Mouse (Mus musculus) kidney, embryonic 15.5 days (tissue): Measurements from ENCODE around the gene Snrpa. TPM values are rescaled to one million over a fixed set of nuclear protein-coding genes. Genes with fewer than 3 reads are reported as not detected.

Experiments used
- ATAC-seq: fragments of 200-750 bp; cut with Nextera tagmentation; replicated peaks from 2 replicates; pipeline ENCODE4 v1.8.0; 2017; ENCODE audit warnings: moderate TSS enrichment; ENCODE audit not compliant: low FRiP score
- H3K27ac ChIP-seq: fragments of 300-500 bp; sonication (generic); 2 replicates; pipeline ENCODE4 v1.5.1; 2015; ENCODE audit warnings: mild to moderate bottlenecking, inconsistent platforms
- H3K27me3 ChIP-seq: fragments of 300-500 bp; sonication (generic); 2 replicates; pipeline ENCODE4 v1.6.1; 2015; ENCODE audit warnings: inconsistent platforms
- H3K36me3 ChIP-seq: fragments of 300-500 bp; sonication (generic); 2 replicates; pipeline ENCODE4 v1.6.1; 2015; ENCODE audit warnings: inconsistent platforms
- H3K4me1 ChIP-seq: fragments of 300-500 bp; sonication (generic); 2 replicates; pipeline ENCODE4 v1.6.1; 2015; ENCODE audit warnings: inconsistent platforms
- H3K4me2 ChIP-seq: fragments of 300-500 bp; sonication (generic); 2 replicates; pipeline ENCODE4 v1.6.1; 2015; ENCODE audit warnings: moderate library complexity, mild to moderate bottlenecking, inconsistent platforms
- H3K4me3 ChIP-seq: fragments of 300-500 bp; sonication (generic); replicated peaks from 2 replicates; pipeline ENCODE4 v1.5.1; 2015; ENCODE audit warnings: mild to moderate bottlenecking, inconsistent platforms
- H3K9ac ChIP-seq: fragments of 300-500 bp; sonication (generic); 2 replicates; pipeline ENCODE4 v1.6.1; 2015; ENCODE audit warnings: mild to moderate bottlenecking, inconsistent platforms
- H3K9me3 ChIP-seq: fragments of 300-500 bp; sonication (generic); replicated peaks from 2 replicates; pipeline ENCODE4 v1.6.1; 2016; ENCODE audit warnings: inconsistent platforms
- WGBS: fragments of 180-500 bp; shearing (Covaris S2); methylation state at CpG from one replicate; pipeline ENCODE4 v1.1.7; 2015; ENCODE audit warnings: mixed read lengths; 5-methylcytosine and 5-hydroxymethylcytosine counted together
- polyA plus RNA-seq: library from polyadenylated mRNA; unstranded; fragments of >200 nt; fragmentation: Nextera tagmentation; extraction: Ambion mirVana; gene quantifications from 2 replicates; pipeline ENCODE4 v1.2.1, GENCODE M21; 2015

The Snrpa gene
- polyA plus RNA-seq, 1 experiment from 2014 or later, result 278 TPM

DNA sequence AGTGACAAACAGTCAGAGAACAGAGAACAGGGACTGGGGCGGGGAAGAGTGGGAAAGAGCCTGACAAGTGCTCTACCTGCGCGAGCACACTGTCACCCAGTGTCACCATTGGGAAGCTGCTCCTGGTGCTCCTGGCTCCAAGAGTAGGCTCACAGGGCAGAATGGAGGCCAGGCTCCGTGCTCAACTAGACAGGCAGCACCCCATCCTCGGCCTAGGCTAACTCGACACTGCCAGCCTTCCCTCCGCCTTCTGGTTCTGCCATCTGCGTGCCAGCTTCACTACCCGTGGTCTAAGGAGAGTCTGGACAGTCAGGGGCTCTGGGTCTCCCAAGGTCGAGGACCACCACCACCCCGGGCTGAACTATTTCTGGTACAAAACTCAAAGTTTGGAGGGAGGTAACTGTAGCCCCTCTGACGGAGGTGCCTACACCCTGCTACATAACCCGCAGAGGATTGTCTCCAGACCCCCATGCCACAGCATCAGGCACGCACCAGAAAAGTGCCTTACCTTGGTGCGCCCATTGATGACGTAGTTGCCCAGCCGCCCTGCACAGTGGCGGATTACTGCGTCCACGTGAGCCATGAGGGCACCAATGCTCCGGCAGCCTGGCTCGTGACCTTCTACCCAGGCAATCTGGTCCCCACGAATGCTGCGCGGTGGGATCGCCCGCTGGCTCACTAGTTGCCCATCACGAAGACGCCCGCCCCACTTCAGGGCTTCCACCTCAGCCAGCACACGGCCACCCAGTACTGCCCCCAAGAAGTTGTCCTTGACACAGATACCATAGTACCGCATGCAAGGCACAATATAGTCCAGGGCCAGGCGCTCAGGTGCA, 31.7 kb downstream of the Snrpa start:
- Histone ChIP-seq H3K4me2 (peak overlapping the region; percentile 86), H3K9ac (peak overlapping the region; percentile 79), H3K4me1 (peaks cover 70% of the 10 kb centered on the region), H3K4me3 (peak overlapping the region; percentile 72), H3K27me3 (no peaks in the 10 kb centered on the region), H3K36me3 (peaks cover 41% of the 10 kb centered on the region), H3K9me3 (no peaks in the 10 kb centered on the region), H3K27ac (no peak overlapping the region)
- WGBS, result 78% methylated on average over 33 of the region's 33 CpGs
- no peak for ATAC-seq

DNA sequence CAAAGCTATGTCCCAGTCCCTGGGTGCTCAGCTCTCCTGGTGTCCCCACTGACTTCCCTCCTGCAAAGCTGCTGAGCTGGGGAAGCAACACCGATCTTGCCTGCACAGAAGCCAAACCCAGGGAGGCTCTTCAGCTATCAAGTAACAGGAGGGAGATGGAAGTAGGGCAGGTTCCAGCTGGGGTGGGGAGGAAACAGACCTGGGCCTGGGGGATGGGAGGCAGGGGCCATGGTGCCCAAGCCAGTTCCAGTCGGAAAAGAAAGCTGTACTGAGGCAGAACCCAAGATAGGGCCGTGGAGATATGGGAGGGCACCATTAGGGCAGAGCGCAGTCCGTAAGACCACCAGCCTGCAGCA, 32.6 kb downstream of the Snrpa start:
- H3K4me1 ChIP-seq, result peaks cover 70% of the 10 kb centered on the region
- H3K4me3 ChIP-seq, result peak overlapping the region; percentile 72; the same call in 1 of the 2 replicates
- no peak overlapping the region for H3K27ac ChIP-seq
- 56% methylated on average over 5 of the region's 5 CpGs for WGBS
- H3K9me3 ChIP-seq, result no peaks in the 10 kb centered on the region
- no peaks in the 10 kb centered on the region for H3K27me3 ChIP-seq
- H3K36me3 ChIP-seq, result peaks cover 50% of the 10 kb centered on the region
- H3K4me2 ChIP-seq, result peak overlapping the region; percentile 86
- no peak for ATAC-seq
- no peak overlapping the region for H3K9ac ChIP-seq

DNA sequence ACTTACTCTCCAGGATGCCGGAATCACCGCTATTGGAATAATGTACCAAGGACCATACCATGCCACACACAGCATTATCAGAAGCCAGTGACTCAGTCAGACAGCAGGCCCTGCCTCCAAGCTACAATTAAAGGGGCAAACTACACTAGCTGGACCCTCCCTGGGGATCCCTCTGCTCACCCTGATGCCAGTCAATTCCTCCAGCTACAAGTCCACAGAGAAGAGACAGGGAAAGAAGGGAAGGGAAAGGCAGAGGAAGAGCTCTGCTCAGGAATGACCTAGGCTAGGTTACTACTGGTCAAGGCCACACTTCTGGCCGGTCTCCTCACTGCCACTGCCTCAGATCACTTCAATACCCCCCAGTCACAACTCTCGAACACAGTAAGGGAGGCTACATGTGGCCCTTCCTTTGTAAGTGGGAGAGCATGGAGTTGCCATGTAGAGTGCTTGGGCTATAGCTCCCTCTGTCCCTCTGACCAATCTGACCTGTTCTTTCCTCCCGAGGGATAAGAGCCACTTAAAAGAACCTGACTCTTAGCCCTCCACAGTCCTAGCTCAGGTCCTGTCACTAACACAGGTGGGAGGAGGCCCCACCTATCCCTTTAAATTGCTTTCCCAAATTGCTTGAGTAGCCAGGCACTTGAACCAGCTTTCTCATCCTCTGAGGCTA, 33.2 kb downstream of the Snrpa start:
- no peaks in the 10 kb centered on the region for H3K9me3 ChIP-seq
- ATAC-seq, result no peak
- H3K4me2 ChIP-seq, result peak overlapping the region; percentile 86
- H3K9ac ChIP-seq, result no peak overlapping the region
- H3K4me1 ChIP-seq, result peaks cover 69% of the 10 kb centered on the region
- 74% methylated on average over 5 of the region's 5 CpGs for whole genome bisulfite sequencing
- H3K36me3 ChIP-seq, result peaks cover 56% of the 10 kb centered on the region
- H3K27ac ChIP-seq, result peak overlapping the region; percentile 10; the same call in 1 of the 2 replicates
- no peaks in the 10 kb centered on the region for H3K27me3 ChIP-seq
- H3K4me3 ChIP-seq, result 0 out of 2 replicates have a peak overlapping the region, but pooled peaks have one; percentile 72

DNA sequence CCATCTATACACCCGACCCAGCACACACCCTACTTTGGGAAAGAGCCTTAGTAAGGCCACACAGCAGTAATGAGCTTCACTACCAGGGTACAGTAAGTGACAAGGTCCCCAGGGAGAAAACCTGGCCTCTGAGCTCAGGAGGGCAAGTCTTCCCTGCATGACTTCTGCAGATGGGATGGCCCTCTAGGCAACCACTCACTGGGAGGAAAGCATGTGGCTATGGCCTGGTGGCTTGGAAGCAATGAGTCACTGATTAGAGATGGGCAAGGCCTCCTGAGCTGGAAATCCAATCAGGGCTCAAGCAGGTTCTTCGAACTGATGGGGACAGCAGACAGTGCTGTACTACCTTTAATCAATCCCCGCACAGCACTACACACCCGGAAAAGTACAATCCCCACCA, 34.3 kb downstream of the Snrpa start:
- WGBS, result 79% methylated on average over 4 of the region's 4 CpGs
- no peaks in the 10 kb centered on the region for H3K9me3 ChIP-seq
- H3K4me1 ChIP-seq, result peaks cover 61% of the 10 kb centered on the region
- no peak overlapping the region for H3K4me3 ChIP-seq
- 0 out of 2 replicates have a peak overlapping the region, but pooled peaks have one; percentile 1 for H3K9ac ChIP-seq
- H3K4me2 ChIP-seq, result no peak overlapping the region
- ATAC-seq, result no peak
- peaks cover 64% of the 10 kb centered on the region for H3K36me3 ChIP-seq
- H3K27ac ChIP-seq, result peak overlapping the region; percentile 4; the same call in 1 of the 2 replicates
- no peaks in the 10 kb centered on the region for H3K27me3 ChIP-seq

DNA sequence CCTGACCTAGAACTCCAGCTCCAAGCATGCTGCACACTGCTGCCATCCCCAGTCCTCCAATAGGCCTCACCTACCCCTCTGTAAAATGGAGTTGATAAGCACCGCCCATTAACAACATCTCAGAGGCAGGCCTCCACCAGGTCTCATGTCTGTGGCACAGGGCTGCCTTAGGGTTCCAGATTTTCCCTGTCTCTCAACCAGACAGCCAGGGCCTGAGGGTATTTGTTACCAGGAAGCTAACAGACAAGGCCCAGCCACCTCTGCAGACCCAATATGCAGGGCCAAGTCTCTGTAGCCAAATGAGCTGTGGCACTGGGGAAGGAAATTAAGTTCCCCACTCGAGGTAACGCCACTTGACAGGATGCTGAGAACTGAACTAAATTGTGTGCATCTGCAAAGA, 35.1 kb downstream of the Snrpa start:
- WGBS, result 79% methylated on average over 3 of the region's 3 CpGs
- Histone ChIP-seq H3K9me3 (no peaks in the 10 kb centered on the region), H3K4me2 (no peak overlapping the region), H3K4me3 (no peak overlapping the region), H3K9ac (no peak overlapping the region), H3K4me1 (peaks cover 60% of the 10 kb centered on the region), H3K36me3 (peaks cover 64% of the 10 kb centered on the region), H3K27ac (peak overlapping the region; percentile 13; the same call in 1 of the 2 replicates), H3K27me3 (no peaks in the 10 kb centered on the region)
- no peak for ATAC-seq

DNA sequence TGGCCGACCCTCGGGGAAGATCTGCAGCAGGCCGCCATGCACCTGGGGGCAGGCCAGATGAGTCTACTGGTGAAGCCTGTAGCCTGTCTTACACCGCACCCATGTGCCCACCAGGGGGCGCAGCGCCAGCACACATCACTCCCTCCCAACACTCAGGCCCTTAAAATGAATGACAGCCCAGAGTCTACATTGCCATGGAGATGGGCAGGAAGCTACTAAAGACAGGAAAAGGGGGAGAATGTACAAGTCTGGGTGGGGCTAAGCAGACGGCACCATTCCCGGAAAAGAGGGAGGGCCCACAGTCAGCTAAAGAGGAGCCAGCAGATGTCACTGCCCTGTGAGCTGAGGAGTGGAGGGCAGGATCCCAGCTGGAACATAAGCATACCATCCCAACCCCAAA, 36.2 kb downstream of the Snrpa start:
- 17% methylated on average over 8 of the region's 8 CpGs for WGBS
- no peak overlapping the region for H3K4me2 ChIP-seq
- H3K27ac ChIP-seq, result peak overlapping the region; percentile 63; the same call in 1 of the 2 replicates

DNA sequence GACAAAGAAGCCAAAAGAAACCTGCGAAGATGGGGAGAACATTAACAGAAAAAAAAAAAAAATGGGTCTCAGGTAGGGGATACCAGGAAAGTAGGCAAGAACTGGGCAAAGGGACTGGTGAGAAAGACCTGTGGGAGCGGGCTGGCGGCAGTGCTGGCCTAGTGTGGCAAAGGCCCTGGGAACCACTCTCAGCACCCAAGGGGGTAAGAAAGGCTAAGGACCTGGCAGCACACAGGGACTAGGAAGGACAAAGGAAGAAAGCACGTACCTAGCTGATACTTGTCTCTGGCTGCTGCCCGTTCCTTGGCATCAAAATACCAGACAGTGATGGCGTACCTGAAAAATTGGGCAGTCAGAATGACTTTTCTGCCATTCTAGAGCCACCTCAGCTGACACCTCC, 36.8 kb downstream of the Snrpa start:
- no peak overlapping the region for H3K9ac ChIP-seq
- H3K36me3 ChIP-seq, result peaks cover 55% of the 10 kb centered on the region
- H3K4me2 ChIP-seq, result no peak overlapping the region
- no peak overlapping the region for H3K27ac ChIP-seq
- no peaks in the 10 kb centered on the region for H3K9me3 ChIP-seq
- no peak for ATAC-seq
- WGBS, result 94% methylated on average over 6 of the region's 6 CpGs
- peaks cover 44% of the 10 kb centered on the region for H3K4me1 ChIP-seq
- H3K27me3 ChIP-seq, result no peaks in the 10 kb centered on the region
- no peak overlapping the region for H3K4me3 ChIP-seq

More for the DNA sequence above, 36.2 kb downstream of the Snrpa start:
- Histone ChIP-seq H3K27me3 (no peaks in the 10 kb centered on the region), H3K4me3 (no peak overlapping the region; the same call in 1 of the 2 replicates), H3K9me3 (no peaks in the 10 kb centered on the region), H3K4me1 (peaks cover 50% of the 10 kb centered on the region), H3K9ac (no peak overlapping the region), H3K36me3 (peaks cover 61% of the 10 kb centered on the region)
- ATAC-seq, result peak; percentile 92

DNA sequence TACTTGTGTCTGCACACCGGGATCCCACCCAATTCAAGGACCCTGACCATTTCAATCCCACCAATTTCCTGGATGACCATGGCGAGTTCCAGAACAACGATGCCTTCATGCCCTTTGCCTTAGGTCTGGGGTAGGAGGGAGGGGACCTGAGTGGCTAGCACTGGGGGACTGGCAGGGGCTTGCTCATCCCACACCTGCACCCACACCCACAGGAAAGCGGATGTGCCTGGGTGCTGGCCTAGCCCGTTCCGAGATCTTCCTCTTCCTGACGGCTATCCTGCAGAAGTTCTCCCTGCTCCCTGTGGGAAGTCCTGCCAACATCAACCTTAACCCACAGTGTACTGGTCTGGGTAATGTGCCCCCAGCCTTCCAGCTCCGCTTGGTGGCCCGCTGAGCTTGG, 37.9 kb downstream of the Snrpa start:
- no peak for ATAC-seq
- 93% methylated on average over 9 of the region's 9 CpGs for WGBS
- no peak overlapping the region for H3K4me3 ChIP-seq
- no peak overlapping the region for H3K9ac ChIP-seq
- no peak overlapping the region for H3K4me2 ChIP-seq
- no peaks in the 10 kb centered on the region for H3K27me3 ChIP-seq
- no peak overlapping the region for H3K27ac ChIP-seq
- peaks cover 47% of the 10 kb centered on the region for H3K36me3 ChIP-seq
- peaks cover 36% of the 10 kb centered on the region for H3K4me1 ChIP-seq
- no peaks in the 10 kb centered on the region for H3K9me3 ChIP-seq

DNA sequence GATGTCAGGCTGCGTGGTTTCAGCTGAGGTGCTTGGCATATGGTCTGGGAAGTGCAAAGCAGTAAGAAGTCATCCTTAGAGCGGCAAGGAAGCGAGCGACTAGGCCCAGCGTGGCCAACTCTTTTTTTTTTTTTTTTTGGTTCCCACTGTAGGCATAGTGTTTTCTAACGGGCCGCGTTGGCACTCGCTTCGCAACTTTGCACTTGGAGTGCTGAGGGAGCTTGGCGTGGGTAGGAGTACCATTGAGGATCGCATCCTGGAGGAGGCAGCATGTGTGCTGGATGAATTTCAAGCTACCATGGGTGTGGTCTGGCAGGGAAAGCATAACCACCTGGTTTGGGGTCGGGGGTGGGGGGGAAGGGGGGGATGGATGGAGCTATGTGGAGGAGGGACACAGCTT, 40.1 kb downstream of the Snrpa start:
- 84% methylated on average over 13 of the region's 13 CpGs for WGBS
- no peaks in the 10 kb centered on the region for H3K9me3 ChIP-seq

DNA sequence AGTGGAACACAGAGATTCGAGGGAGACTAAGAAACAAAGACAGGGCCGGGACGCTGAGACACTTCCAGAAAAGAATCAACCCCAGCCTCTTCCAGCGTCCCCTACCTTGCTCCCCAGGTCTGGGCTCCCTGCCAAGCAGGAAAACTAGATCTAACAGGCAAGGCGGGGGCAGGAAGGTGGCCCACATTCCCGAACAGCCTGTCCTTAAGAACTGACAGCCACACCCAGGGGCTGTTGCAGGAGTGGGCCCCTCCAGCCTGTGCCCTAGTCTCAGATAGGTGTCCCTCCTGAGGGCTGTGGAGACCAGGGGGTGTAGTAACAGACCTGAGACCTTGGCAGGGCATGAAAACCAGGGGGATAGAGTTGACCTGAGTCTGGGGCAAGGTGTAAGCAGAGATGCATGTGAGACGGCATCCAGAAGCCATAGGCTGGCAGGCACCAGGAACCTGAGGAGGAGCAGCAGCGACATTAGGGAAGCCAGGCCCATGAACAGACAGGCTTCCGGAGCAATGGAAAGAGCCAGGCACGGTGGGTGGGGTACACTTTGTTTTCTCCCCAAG, 42.8 kb downstream of the Snrpa start, which contains the start of gene Cyp2t4:
Gene Cyp2t4 (plus strand): TSS at position 510 of the 560 bp plus-strand sequence.
- 61% methylated on average over 10 of the region's 10 CpGs for WGBS
- H3K27me3 ChIP-seq, result no peaks in the 10 kb centered on the region
- H3K4me3 ChIP-seq, result no peak within 1 kb of the TSS
- no peak within 1 kb of the TSS for H3K9ac ChIP-seq
- peaks cover 5% of the 10 kb centered on the region for H3K4me1 ChIP-seq
- no peaks in the 10 kb centered on the region for H3K9me3 ChIP-seq
- peak; percentile 34; the same call in 1 of the 2 replicates for ATAC-seq
- no peak within 1 kb of the TSS for H3K4me2 ChIP-seq
- peak within 1 kb of the TSS; percentile 37; the same call in 1 of the 2 replicates for H3K27ac ChIP-seq
- peaks cover 12% of the 10 kb centered on the region for H3K36me3 ChIP-seq

More for the DNA sequence above, 40.1 kb downstream of the Snrpa start:
- Histone ChIP-seq H3K4me3 (no peak overlapping the region), H3K27ac (no peak overlapping the region), H3K4me2 (no peak overlapping the region), H3K4me1 (peaks cover 16% of the 10 kb centered on the region), H3K36me3 (peaks cover 27% of the 10 kb centered on the region), H3K27me3 (no peaks in the 10 kb centered on the region), H3K9ac (no peak overlapping the region)
- no peak for ATAC-seq
